Mouse (Mus musculus) ES-Bruce4 (cell line): ENCODE results near the gene Fdxacb1. TPM values are rescaled to one million over a fixed set of nuclear protein-coding genes. Genes with fewer than 3 reads are reported as not detected.
A peak's percentile ranks its signal among the peaks of the same experiment; 100 is the strongest.

ENCODE experiments used
- H3K27ac ChIP-seq: 2 replicates; pipeline ENCODE4 v1.5.1; 2012; ENCODE audit warnings: low read length, inconsistent platforms; ENCODE audit not compliant: insufficient read depth
- H3K27me3 ChIP-seq: 2 replicates; pipeline ENCODE4 v1.6.1; 2012; ENCODE audit warnings: mild to moderate bottlenecking, low read length, inconsistent platforms; ENCODE audit not compliant: control insufficient read depth, poor library complexity, insufficient read depth, severe bottlenecking
- H3K36me3 ChIP-seq: 2 replicates; pipeline ENCODE4 v1.6.1; 2012; ENCODE audit warnings: inconsistent platforms, mild to moderate bottlenecking, low read length, moderate library complexity; ENCODE audit not compliant: control insufficient read depth, poor library complexity, insufficient read depth, severe bottlenecking
- H3K4me1 ChIP-seq: one replicate; pipeline ENCODE4 v1.8.1; 2011; ENCODE audit warnings: low read length; ENCODE audit not compliant: control insufficient read depth, insufficient read depth
- H3K4me3 ChIP-seq: 2 replicates; pipeline ENCODE4 v1.5.1; 2011; ENCODE audit warnings: low read depth, mild to moderate bottlenecking, low read length
- H3K9ac ChIP-seq: 2 replicates; pipeline ENCODE4 v1.6.1; 2012; ENCODE audit warnings: low read depth, mild to moderate bottlenecking, inconsistent platforms; ENCODE audit not compliant: poor library complexity, severe bottlenecking
- H3K9me3 ChIP-seq: replicated peaks from 2 replicates; pipeline ENCODE4 v1.6.1; 2012; ENCODE audit warnings: mild to moderate bottlenecking, low read length, inconsistent platforms; ENCODE audit not compliant: control insufficient read depth, poor library complexity, insufficient read depth, severe bottlenecking
- CTCF ChIP-seq: IDR thresholded peaks from one replicate; pipeline ENCODE4 v1.8.1; 2011; ENCODE audit warnings: low read depth, low read length
- EP300 ChIP-seq: IDR thresholded peaks from 2 replicates; pipeline ENCODE4 v1.6.1; 2011; ENCODE audit warnings: low read depth, low read length; ENCODE audit not compliant: insufficient read depth
- POLR2A ChIP-seq: IDR thresholded peaks from one replicate; pipeline ENCODE4 v1.8.1; 2011; ENCODE audit warnings: low read length; ENCODE audit not compliant: insufficient read depth
- polyA plus RNA-seq: library from polyadenylated mRNA; stranded (reverse); fragments of >200 nt; gene quantifications from 2 replicates; pipeline ENCODE4 v1.2.4, GENCODE M21; 2011; ENCODE audit warnings: low read depth; ENCODE audit not compliant: missing spikeins, insufficient read depth, insufficient read length

The Fdxacb1 gene
- polyA plus RNA-seq, 1 experiment, result 8.5 TPM

- H3K27ac ChIP-seq, result peak overlapping the region; percentile 62; the same call in 1 of the 2 replicates
- H3K36me3 ChIP-seq, result no peaks in the 10 kb centered on the region
- no peaks in the 10 kb centered on the region for H3K9me3 ChIP-seq
- TF ChIP-seq POLR2A (no peak), EP300 (no peak), CTCF (no peak)
- H3K4me1 ChIP-seq, result peaks cover 2% of the 10 kb centered on the region
- no peaks in the 10 kb centered on the region for H3K27me3 ChIP-seq
- H3K4me3 ChIP-seq, result peak overlapping the region; percentile 95
- H3K9ac ChIP-seq, result peak overlapping the region; percentile 65
These were observed 22.2 kb upstream of the Fdxacb1 start for GRCm38 (mm10) chr9:50745806-50746205.

GRCm38 (mm10) chr9:50746214-50746677 is 21.8 kb upstream of the Fdxacb1 start, which contains the start of gene 2310030G06Rik:
Gene 2310030G06Rik (minus strand): TSS chr9:50746536.
- peaks cover 2% of the 10 kb centered on the region for H3K4me1 ChIP-seq
- H3K9ac ChIP-seq, result peak within 1 kb of the TSS; percentile 65
- H3K27ac ChIP-seq, result peak within 1 kb of the TSS; percentile 62
- no peaks in the 10 kb centered on the region for H3K36me3 ChIP-seq
- TF ChIP-seq CTCF, result peak; percentile 28
- TF ChIP-seq EP300, result 0 out of 2 replicates have a peak, but pooled peaks have one; percentile 42
- TF ChIP-seq POLR2A, result no peak
- no peaks in the 10 kb centered on the region for H3K27me3 ChIP-seq
- H3K4me3 ChIP-seq, result peak within 1 kb of the TSS; percentile 95
- H3K9me3 ChIP-seq, result no peaks in the 10 kb centered on the region

DNA sequence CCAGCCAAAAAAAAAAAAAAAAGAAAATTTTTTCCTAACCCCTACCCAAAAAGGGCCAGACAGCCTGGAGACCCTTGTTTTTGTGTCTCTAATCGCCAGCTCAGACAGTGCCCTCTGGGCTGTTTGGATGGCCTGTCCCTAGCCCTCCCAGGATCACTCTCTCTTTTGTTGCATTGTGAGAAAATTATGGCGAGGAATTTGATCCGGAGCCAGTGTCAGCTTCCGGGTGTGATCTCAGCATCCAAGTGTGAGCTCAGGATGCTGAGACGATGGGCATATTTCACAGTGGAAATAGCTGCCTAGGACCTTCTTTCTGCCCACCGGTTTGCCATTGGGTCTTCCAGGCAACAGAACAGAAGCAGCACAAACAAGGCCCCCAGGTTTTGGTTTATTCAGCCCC is 17.3 kb upstream of the Fdxacb1 start:
- no peaks in the 10 kb centered on the region for H3K9me3 ChIP-seq
- TF ChIP-seq CTCF, result no peak
- no peak for TF ChIP-seq POLR2A
- no peak for TF ChIP-seq EP300
- H3K4me1 ChIP-seq, result peaks cover 2% of the 10 kb centered on the region
- no peak overlapping the region for H3K9ac ChIP-seq
- no peaks in the 10 kb centered on the region for H3K36me3 ChIP-seq
- no peaks in the 10 kb centered on the region for H3K27me3 ChIP-seq
- H3K4me3 ChIP-seq, result no peak overlapping the region
- H3K27ac ChIP-seq, result no peak overlapping the region

GRCm38 (mm10) chr9:50751323-50751722 is 16.7 kb upstream of the Fdxacb1 start, which contains the start of gene Cryab:
Gene Cryab (plus strand): TSS chr9:50751325.
- Histone ChIP-seq H3K9ac (peak within 1 kb of the TSS; percentile 1; the same call in 1 of the 2 replicates), H3K4me1 (peaks cover 2% of the 10 kb centered on the region), H3K36me3 (no peaks in the 10 kb centered on the region), H3K27me3 (no peaks in the 10 kb centered on the region), H3K27ac (no peak within 1 kb of the TSS), H3K9me3 (no peaks in the 10 kb centered on the region), H3K4me3 (peak within 1 kb of the TSS; percentile 26)
- no peak for TF ChIP-seq EP300
- no peak for TF ChIP-seq POLR2A
- TF ChIP-seq CTCF, result no peak

DNA sequence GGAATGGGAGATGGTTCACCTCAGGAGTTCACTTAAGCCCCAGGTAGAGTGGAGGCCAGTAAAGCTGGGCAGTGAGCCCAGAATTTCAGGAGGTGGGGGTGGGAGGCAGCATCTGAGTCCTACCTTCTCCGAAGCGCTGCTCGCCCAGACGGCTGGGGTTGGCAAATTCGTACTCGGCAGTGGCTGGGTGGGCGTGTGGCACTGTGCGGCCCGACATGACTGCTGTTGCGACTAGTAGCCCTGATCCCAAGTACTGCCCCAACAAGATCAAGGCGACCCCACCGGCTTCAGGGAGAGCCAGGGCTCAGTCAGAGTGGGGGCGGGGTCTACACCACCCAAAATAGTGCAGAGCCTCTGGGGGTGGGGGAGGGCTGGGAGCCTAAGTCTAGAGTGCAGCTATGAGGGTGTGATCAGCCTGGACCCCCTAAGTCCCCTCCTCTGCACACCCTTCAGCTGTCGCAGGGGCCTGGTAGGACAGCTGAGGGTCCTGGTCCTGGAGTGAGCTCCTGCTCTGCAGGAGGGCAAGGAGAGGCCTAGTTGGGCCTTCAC is 15.9 kb upstream of the Fdxacb1 start, which contains the start of gene Hspb2:
Hspb2 (minus strand) TSS at position 301 of the 549 bp plus-strand sequence.
- Histone ChIP-seq H3K9ac (peak within 1 kb of the TSS; percentile 1; the same call in 1 of the 2 replicates), H3K4me3 (peak within 1 kb of the TSS; percentile 26), H3K36me3 (no peaks in the 10 kb centered on the region), H3K4me1 (peaks cover 2% of the 10 kb centered on the region), H3K27me3 (no peaks in the 10 kb centered on the region), H3K27ac (no peak within 1 kb of the TSS), H3K9me3 (no peaks in the 10 kb centered on the region)
- no peak for TF ChIP-seq CTCF
- no peak for TF ChIP-seq POLR2A
- TF ChIP-seq EP300, result no peak

DNA sequence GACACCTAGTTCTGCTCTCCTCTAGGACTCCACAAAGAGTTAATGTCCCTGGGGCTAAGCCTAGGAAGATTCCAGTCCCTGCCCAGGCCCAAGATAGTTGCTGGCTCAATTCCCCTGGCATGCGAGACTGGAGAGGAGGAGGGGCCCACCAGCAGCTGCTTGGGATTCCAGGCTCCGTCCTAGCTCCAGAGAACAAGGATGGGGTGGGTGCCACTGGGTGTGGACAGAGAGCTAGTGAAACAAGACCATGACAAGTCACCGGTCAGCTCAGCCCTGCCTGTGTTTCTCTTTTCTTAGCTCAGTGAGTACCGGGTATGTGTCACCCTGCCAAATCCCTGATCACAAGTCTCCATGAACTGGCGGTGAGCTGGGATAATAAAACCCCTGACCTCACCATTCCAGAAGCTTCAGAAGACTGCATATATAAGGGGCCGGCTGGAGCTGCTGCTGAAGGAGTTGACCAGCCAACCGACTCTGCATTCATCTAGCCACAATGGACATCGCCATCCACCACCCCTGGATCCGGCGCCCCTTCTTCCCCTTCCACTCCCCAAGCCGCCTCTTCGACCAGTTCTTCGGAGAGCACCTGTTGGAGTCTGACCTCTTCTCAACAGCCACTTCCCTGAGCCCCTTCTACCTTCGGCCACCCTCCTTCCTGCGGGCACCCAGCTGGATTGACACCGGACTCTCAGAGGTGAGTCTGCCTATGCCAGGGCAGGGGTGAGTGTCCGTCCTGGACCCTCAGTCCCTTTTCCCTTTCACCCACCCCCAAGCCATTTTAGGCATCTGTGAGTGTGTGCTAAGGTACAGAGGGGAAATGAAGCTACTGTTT is 15.0 kb upstream of the Fdxacb1 start:
- no peak overlapping the region for H3K4me3 ChIP-seq

More for the DNA sequence above, 15.0 kb upstream of the Fdxacb1 start:
- no peak for TF ChIP-seq CTCF
- Histone ChIP-seq H3K4me1 (peaks cover 2% of the 10 kb centered on the region), H3K9ac (no peak overlapping the region), H3K27me3 (no peaks in the 10 kb centered on the region), H3K36me3 (no peaks in the 10 kb centered on the region), H3K9me3 (no peaks in the 10 kb centered on the region), H3K27ac (no peak overlapping the region)
